Mouse (Mus musculus): ENCODE data around the gene Emd. TPM values are rescaled to one million over a fixed set of nuclear protein-coding genes. Genes with fewer than 3 reads are reported as not detected.
A peak's percentile ranks its signal among the peaks of the same experiment; 100 is the strongest.

Gene Emd
- polyA plus RNA-seq, 1 experiment from 2014 or later = 16.3 TPM

DNA sequence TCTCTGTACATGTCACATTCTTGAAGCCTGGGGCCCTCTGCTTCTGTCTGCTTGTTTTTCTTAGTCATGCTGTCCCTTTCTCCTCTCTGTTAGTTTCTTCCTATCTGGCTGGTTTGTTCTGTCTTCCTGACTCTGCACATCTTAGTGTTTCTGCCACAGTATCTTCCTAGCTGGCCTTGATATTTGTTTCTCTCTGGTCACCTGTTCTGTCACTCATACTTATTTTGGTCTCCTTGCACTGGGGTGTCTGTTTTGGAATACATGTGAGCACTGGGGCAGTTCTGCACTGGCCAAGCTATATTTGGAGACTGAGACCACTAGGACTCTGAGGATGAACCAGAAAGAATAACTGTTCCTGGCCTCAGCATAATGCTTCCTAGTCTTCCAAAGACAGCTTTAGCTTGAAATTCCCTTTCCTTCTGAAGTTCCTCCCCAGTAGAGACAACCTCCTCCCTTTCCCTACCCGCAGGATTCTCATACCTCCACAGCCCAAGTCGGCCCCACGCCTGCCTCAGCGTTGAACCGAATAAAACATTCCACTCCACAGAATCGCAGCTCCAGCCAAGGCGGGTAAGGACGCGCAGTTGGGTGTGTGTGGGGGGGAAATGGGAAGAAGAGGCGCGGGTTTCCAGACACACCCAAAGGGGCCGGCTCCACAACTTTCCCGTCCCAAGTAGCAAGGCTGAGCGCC lies 26.7 kb downstream of the Emd start:
- no peak; the same call in 1 of the 2 replicates for ATAC-seq (ENCODE audit: low read depth)
- peak overlapping the region; percentile 77; the same call in 1 of the 2 replicates for H3K27ac ChIP-seq (replicated peaks)
- 14% methylated on average over 14 of the region's 14 CpGs for WGBS

DNA sequence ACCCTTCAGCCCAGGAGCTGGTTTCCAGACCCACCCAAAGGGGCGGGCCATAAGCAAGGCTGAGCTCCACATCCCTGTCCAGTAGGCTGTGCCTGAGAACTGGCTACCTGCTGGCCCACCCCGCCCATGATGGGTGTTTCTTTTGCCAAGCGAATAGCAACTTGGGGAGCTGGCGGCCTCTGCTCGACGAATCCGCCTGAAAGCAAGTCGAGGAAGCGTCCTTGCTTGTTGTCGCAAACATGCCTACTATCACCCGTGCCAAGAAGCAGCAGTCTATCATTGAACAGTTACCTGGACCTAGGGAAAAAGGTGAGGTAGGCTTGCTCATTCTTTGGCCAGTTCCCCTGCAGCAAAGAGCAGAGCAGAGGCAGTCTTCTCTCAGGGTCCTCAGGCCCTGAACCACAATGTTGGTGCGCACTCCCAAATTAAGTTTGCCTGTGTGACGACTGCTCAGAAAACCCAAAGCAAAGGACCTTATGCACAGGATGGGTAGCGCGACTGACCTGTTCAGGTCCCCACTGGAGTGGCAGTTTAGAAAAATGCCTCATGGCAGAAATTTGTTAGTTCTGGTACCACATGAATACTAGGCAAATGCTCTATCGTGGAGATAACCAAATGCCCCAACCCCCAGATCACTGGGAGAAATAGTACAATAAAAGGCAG lies 27.4 kb downstream of the Emd start, which contains the start of the genes Taz and Dnase1l1:
TSS of gene Taz (plus strand) at position 181 of the 663 bp plus-strand sequence.
TSS of gene Dnase1l1 (minus strand) at position 606 of the 663 bp plus-strand sequence.
- H3K4me1 ChIP-seq (replicated peaks) = peaks cover 21% of the 10 kb centered on the region
- H3K4me3 ChIP-seq = peak within 1 kb of the TSS; percentile 58
- H3K9ac ChIP-seq = peak within 1 kb of the TSS; percentile 83
- 17% methylated on average over 16 of the region's 16 CpGs for WGBS
- peak within 1 kb of the TSS; percentile 74 for H3K4me2 ChIP-seq
- peak within 1 kb of the TSS; percentile 89 for H3K27ac ChIP-seq (replicated peaks)
- H3K36me3 ChIP-seq = no peaks in the 10 kb centered on the region
- peak; percentile 71 for ATAC-seq (ENCODE audit: low read depth)
- no peaks in the 10 kb centered on the region for H3K27me3 ChIP-seq
- no peaks in the 10 kb centered on the region for H3K9me3 ChIP-seq

More for the DNA sequence above, 26.7 kb downstream of the Emd start:
- Histone ChIP-seq H3K4me2 (peak overlapping the region; percentile 74), H3K9ac (peak overlapping the region; percentile 83), H3K9me3 (no peaks in the 10 kb centered on the region), H3K4me3 (peak overlapping the region; percentile 58), H3K27me3 (no peaks in the 10 kb centered on the region), H3K36me3 (no peaks in the 10 kb centered on the region), H3K4me1 (replicated peaks) (peaks cover 21% of the 10 kb centered on the region)

GRCm38 (mm10) chrX:74282395-74283091 lies 28.1 kb downstream of the Emd start:
- H3K9ac ChIP-seq = peak overlapping the region; percentile 83
- H3K4me3 ChIP-seq = peak overlapping the region; percentile 58
- H3K36me3 ChIP-seq = no peaks in the 10 kb centered on the region
- H3K27ac ChIP-seq (replicated peaks) = peak overlapping the region; percentile 89
- no peaks in the 10 kb centered on the region for H3K9me3 ChIP-seq
- H3K4me2 ChIP-seq = peak overlapping the region; percentile 74
- peak; percentile 89 for ATAC-seq (ENCODE audit: low read depth)
- H3K27me3 ChIP-seq = no peaks in the 10 kb centered on the region
- 20% methylated on average over 39 of the region's 39 CpGs for WGBS
- H3K4me1 ChIP-seq (replicated peaks) = peaks cover 21% of the 10 kb centered on the region

- no peaks in the 10 kb centered on the region for H3K27me3 ChIP-seq
These were observed 28.6 kb downstream of the Emd start for GRCm38 (mm10) chrX:74283092-74283437.

DNA sequence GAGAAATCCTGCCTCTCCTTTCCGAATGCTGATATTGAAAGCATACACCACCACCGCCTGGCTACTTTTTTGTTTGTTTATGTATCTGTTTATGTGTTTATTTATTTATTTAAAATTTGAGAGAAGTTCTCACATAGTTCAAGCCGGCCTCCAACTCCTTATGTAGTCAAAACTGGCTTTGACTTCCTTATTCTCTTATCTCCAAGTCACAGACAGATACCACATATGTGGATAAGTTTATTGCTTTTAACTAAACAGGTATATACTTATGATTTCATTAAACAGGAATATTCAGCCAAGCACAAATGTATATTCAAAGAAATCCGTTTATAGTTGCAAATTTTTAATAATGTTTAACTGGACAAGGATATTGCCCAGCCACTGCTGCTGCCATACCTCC lies 38.9 kb downstream of the Emd start:
- peaks cover 15% of the 10 kb centered on the region; the same call in 1 of the 2 replicates for H3K36me3 ChIP-seq
- WGBS = 77% methylated on average over 4 of the region's 4 CpGs
- H3K4me2 ChIP-seq = no peak overlapping the region
- ATAC-seq (ENCODE audit: low read depth) = no peak
- H3K9me3 ChIP-seq = no peaks in the 10 kb centered on the region
- peaks cover 10% of the 10 kb centered on the region for H3K4me1 ChIP-seq (replicated peaks)
- H3K4me3 ChIP-seq = no peak overlapping the region
- H3K9ac ChIP-seq = no peak overlapping the region
- H3K27ac ChIP-seq (replicated peaks) = no peak overlapping the region
- no peaks in the 10 kb centered on the region for H3K27me3 ChIP-seq

More at GRCm38 (mm10) chrX:74283092-74283437, 28.6 kb downstream of the Emd start:
- H3K4me1 ChIP-seq (replicated peaks) = peaks cover 21% of the 10 kb centered on the region
- peak overlapping the region; percentile 58 for H3K4me3 ChIP-seq
- 55% methylated on average over 5 of the region's 5 CpGs for WGBS
- H3K9me3 ChIP-seq = no peaks in the 10 kb centered on the region
- ATAC-seq (ENCODE audit: low read depth) = no peak; the same call in none of the 2 replicates
- H3K4me2 ChIP-seq = peak overlapping the region; percentile 74
- H3K36me3 ChIP-seq = 0 out of 2 replicates have a peak, but pooled peaks cover 2% of the 10 kb centered on the region
- peak overlapping the region; percentile 89 for H3K27ac ChIP-seq (replicated peaks)
- peak overlapping the region; percentile 83 for H3K9ac ChIP-seq

- no peaks in the 10 kb centered on the region for H3K27me3 ChIP-seq
- H3K9ac ChIP-seq = peak within 1 kb of the TSS; percentile 80
- peaks cover 10% of the 10 kb centered on the region for H3K4me1 ChIP-seq (replicated peaks)
- peak within 1 kb of the TSS; percentile 70 for H3K4me2 ChIP-seq
- 17% methylated on average over 37 of the region's 37 CpGs for WGBS
- peak within 1 kb of the TSS; percentile 63 for H3K4me3 ChIP-seq
- H3K36me3 ChIP-seq = peaks cover 19% of the 10 kb centered on the region
- peak within 1 kb of the TSS; percentile 76 for H3K27ac ChIP-seq (replicated peaks)
- H3K9me3 ChIP-seq = no peaks in the 10 kb centered on the region
- peak; percentile 99 for ATAC-seq (ENCODE audit: low read depth)
These were observed 42.3 kb downstream of the Emd start, which contains the start of gene Atp6ap1 for GRCm38 (mm10) chrX:74296538-74297448. Gene Atp6ap1 (plus strand): TSS chrX:74297097.

DNA sequence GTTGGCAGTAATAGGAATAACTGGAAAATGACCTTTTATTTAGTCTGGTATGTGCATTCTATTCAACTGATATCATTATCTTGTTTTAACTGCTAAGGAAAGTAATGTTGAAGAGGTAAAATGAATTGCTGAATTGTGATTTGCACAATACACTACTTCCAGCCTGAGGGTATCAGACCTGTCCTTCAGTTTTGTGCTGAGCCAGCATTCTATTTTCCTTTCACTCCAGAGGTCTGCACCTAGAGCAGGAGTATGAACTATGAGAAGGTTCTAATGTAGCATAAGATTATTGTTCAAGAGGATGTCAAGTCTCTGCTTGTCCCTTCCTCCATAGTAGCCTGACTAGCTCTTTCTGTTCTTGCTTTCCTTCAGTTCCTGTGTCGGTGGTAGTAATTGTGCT lies 43.9 kb downstream of the Emd start:
- ATAC-seq (ENCODE audit: low read depth) = no peak
- peaks cover 35% of the 10 kb centered on the region for H3K36me3 ChIP-seq
- peaks cover 10% of the 10 kb centered on the region for H3K4me1 ChIP-seq (replicated peaks)
- H3K9me3 ChIP-seq = no peaks in the 10 kb centered on the region
- H3K4me3 ChIP-seq = no peak overlapping the region
- peak overlapping the region; percentile 22; the same call in 1 of the 2 replicates for H3K4me2 ChIP-seq
- no peak overlapping the region for H3K9ac ChIP-seq
- no peaks in the 10 kb centered on the region for H3K27me3 ChIP-seq
- WGBS = 100% methylated on average over 1 of the region's 1 CpGs
- H3K27ac ChIP-seq (replicated peaks) = no peak overlapping the region

- Histone ChIP-seq H3K4me3 (no peak overlapping the region), H3K27me3 (no peaks in the 10 kb centered on the region), H3K9ac (no peak overlapping the region), H3K27ac (replicated peaks) (no peak overlapping the region), H3K36me3 (peaks cover 41% of the 10 kb centered on the region), H3K4me1 (replicated peaks) (peaks cover 16% of the 10 kb centered on the region), H3K4me2 (no peak overlapping the region), H3K9me3 (no peaks in the 10 kb centered on the region)
- ATAC-seq (ENCODE audit: low read depth) = no peak
- WGBS = 89% methylated on average over 3 of the region's 3 CpGs
These were observed 45.2 kb downstream of the Emd start for GRCm38 (mm10) chrX:74299721-74300120.

- peak; percentile 81 for ATAC-seq (ENCODE audit: low read depth)
- Histone ChIP-seq H3K27me3 (no peaks in the 10 kb centered on the region), H3K4me2 (peak within 1 kb of the TSS; percentile 75), H3K36me3 (peaks cover 73% of the 10 kb centered on the region), H3K9me3 (no peaks in the 10 kb centered on the region), H3K9ac (peak within 1 kb of the TSS; percentile 87), H3K27ac (replicated peaks) (peak within 1 kb of the TSS; percentile 96), H3K4me3 (peak within 1 kb of the TSS; percentile 61), H3K4me1 (replicated peaks) (peaks cover 25% of the 10 kb centered on the region)
- WGBS = 23% methylated on average over 39 of the region's 41 CpGs
These were observed 50.6 kb downstream of the Emd start, which contains the start of gene Gdi1 for GRCm38 (mm10) chrX:74304867-74305700. Gene Gdi1 (plus strand): TSS chrX:74304998.
